Mouse (Mus musculus) gastrocnemius, adult 18-20 months (tissue): ENCODE measurements around the gene Tmbim6. TPM values are rescaled to one million over a fixed set of nuclear protein-coding genes. Genes with fewer than 3 reads are reported as not detected.

Source experiments
- DNase-seq: peaks from one replicate; pipeline ENCODE4 v3.0.0; 2021; ENCODE audit warnings: low spot score
- total RNA-seq, 2 experiments: library from RNA; stranded (reverse); gene quantifications; 2 replicates each; pipeline ENCODE4 v1.2.3; 2021

Gene Tmbim6
- total RNA-seq, 2 experiments from 2014 or later: 197 to 208 TPM

- peak; percentile 86 for DNase-seq
Observed at GRCm38 (mm10) chr15:99416348-99416882, 23.7 kb downstream of the Tmbim6 start.

- no peak for DNase-seq
Observed at GRCm38 (mm10) chr15:99416957-99417356, 24.3 kb downstream of the Tmbim6 start.

GRCm38 (mm10) chr15:99417692-99418271 is 25.1 kb downstream of the Tmbim6 start:
- no peak for DNase-seq

GRCm38 (mm10) chr15:99420101-99420500 is 27.4 kb downstream of the Tmbim6 start:
- DNase-seq: no peak

- peak; percentile 85 for DNase-seq
Observed at GRCm38 (mm10) chr15:99420521-99421014, 27.9 kb downstream of the Tmbim6 start.

- no peak for DNase-seq
Observed at GRCm38 (mm10) chr15:99421152-99421551, 28.5 kb downstream of the Tmbim6 start.

GRCm38 (mm10) chr15:99421676-99422075 is 29.0 kb downstream of the Tmbim6 start:
- DNase-seq: no peak

- DNase-seq: no peak
Observed at GRCm38 (mm10) chr15:99422551-99422950, 29.9 kb downstream of the Tmbim6 start.

- no peak for DNase-seq
Observed at GRCm38 (mm10) chr15:99423131-99423530, 30.4 kb downstream of the Tmbim6 start.

GRCm38 (mm10) chr15:99423884-99424283 is 31.2 kb downstream of the Tmbim6 start:
- no peak for DNase-seq

- no peak for DNase-seq
Observed at GRCm38 (mm10) chr15:99430394-99430793, 37.7 kb downstream of the Tmbim6 start.

- DNase-seq: no peak
Observed at GRCm38 (mm10) chr15:99431063-99431462, 38.4 kb downstream of the Tmbim6 start.

GRCm38 (mm10) chr15:99431504-99431903 is 38.8 kb downstream of the Tmbim6 start:
- DNase-seq: no peak

GRCm38 (mm10) chr15:99431967-99432366 is 39.3 kb downstream of the Tmbim6 start:
- peak; percentile 40 for DNase-seq

- DNase-seq: no peak
Observed at GRCm38 (mm10) chr15:99433081-99433718, 40.5 kb downstream of the Tmbim6 start.

GRCm38 (mm10) chr15:99433913-99434312 is 41.2 kb downstream of the Tmbim6 start:
- DNase-seq: no peak

GRCm38 (mm10) chr15:99438966-99439698 is 46.5 kb downstream of the Tmbim6 start:
- no peak for DNase-seq

GRCm38 (mm10) chr15:99440112-99440815 is 47.6 kb downstream of the Tmbim6 start:
- DNase-seq: no peak

- DNase-seq: no peak
Observed at GRCm38 (mm10) chr15:99440816-99441457, 48.3 kb downstream of the Tmbim6 start.

- DNase-seq: no peak
Observed at GRCm38 (mm10) chr15:99442358-99442757, 49.7 kb downstream of the Tmbim6 start.

- no peak for DNase-seq
Observed at GRCm38 (mm10) chr15:99445567-99445966, 52.9 kb downstream of the Tmbim6 start.
